Mouse (Mus musculus): ENCODE data around the gene Jph4. TPM values are rescaled to one million over a fixed set of nuclear protein-coding genes. Genes with fewer than 3 reads are reported as not detected.

The Jph4 gene
- polyA plus RNA-seq, 1 experiment = not detected

DNA sequence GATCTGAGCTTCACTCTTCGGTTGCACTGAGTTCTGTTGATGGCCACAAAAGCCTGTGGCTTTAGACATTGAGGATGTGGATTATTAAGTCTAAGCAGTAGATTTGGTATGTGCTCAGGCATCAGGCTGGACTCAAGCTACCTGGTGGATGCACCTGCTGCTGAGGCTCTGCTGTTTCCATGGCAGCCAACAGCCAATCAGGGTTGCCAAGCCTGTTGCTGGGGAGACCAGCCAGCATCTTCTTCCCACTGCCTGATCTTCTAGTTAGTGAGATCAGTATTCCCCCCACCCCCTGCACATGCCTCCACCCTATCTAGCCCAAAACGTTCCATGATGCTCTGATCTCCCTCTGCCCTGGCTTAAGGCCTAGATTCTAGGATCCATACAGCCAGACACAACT lies 5.0 kb downstream of the Jph4 start:
- peaks cover 14% of the 10 kb centered on the region for H3K4me1 ChIP-seq (ENCODE audit: control insufficient read depth)
- TF ChIP-seq TAL1 (IDR thresholded peaks at IDR 0.05; ENCODE audit: low read length) = no peak
- TF ChIP-seq GATA1 (IDR thresholded peaks at IDR 0.05; ENCODE audit: low read length) = no peak

DNA sequence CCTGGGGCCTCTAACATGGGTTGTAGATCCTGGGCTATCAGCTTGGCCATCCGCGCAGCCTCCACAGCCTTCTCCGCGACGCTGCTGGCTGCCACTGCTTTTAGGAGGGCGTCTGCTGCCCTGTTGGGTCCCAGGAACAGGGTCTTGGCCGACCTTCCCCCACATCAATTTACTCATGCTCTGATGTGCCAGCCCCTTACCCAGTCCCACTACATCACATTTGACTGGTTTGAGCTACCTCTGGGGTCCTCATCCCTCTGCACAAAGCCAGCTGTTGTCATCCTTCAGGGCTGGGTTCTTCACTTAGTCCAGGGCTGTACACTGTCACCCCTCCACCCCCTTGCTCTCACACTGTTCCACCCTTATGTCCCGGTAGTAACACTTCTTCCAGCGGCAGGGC lies 6.7 kb downstream of the Jph4 start:
- no peaks in the 10 kb centered on the region for H3K36me3 ChIP-seq (ENCODE audit: control insufficient read depth)
- H3K27me3 ChIP-seq (ENCODE audit: control insufficient read depth) = peaks cover 66% of the 10 kb centered on the region
- peaks cover 30% of the 10 kb centered on the region for H3K4me1 ChIP-seq (ENCODE audit: control insufficient read depth)
- no peak overlapping the region for H3K4me3 ChIP-seq (replicated peaks)
- TF ChIP-seq TAL1 (IDR thresholded peaks at IDR 0.05; ENCODE audit: low read length) (no peak), GATA1 (IDR thresholded peaks at IDR 0.05; ENCODE audit: low read length) (no peak)
- peaks cover 4% of the 10 kb centered on the region; the same call in 1 of the 2 replicates for H3K9me3 ChIP-seq (ENCODE audit: control insufficient read depth, low read length)

More for the DNA sequence above, 5.0 kb downstream of the Jph4 start:
- Histone ChIP-seq H3K9me3 (ENCODE audit: control insufficient read depth, low read length) (peaks cover 4% of the 10 kb centered on the region; the same call in 1 of the 2 replicates), H3K27me3 (ENCODE audit: control insufficient read depth) (peaks cover 82% of the 10 kb centered on the region), H3K36me3 (ENCODE audit: control insufficient read depth) (no peaks in the 10 kb centered on the region), H3K4me3 (replicated peaks) (no peak overlapping the region)

DNA sequence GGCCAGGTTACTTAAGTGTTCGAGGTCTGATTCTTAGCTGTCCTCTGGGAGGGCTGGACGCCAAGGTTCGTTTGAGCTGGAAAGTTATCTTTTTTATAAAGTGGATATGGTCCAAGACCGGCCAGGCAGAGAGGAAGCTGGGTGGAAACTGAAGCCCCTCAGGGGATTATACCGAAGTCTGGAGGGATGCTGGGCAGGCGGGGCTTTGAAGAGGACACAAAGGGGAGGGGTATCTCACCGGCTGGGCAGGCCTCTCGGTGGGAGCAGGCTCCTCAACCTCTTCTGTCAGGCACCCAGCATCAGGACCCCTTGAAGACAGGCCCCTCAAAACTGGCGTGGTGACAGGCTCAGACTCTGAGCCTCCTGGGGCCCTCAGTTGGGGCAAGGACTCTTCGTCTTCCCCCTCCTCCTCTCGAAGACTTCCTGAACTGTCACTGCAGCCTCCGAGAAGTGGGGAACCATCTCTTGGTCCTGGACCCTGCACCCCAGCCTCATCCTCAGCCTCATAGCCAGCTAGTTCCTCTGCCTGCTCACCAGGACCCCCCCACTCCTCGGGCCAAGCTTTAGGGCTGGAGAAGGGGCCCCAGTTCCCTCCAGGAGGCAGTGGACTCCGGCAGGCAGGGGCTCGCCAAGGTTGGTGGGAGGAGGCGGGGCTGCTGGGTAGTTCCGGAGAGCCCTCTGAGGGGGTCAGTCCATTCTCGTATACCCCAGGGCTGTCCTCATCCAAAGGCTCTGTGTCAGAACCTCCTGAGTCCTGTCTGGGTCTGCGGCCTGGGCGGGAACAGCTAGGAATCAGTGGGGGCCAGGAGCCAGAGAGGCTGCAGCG lies 7.5 kb downstream of the Jph4 start:
- TF ChIP-seq TAL1 (IDR thresholded peaks at IDR 0.05; ENCODE audit: low read length) (no peak), GATA1 (IDR thresholded peaks at IDR 0.05; ENCODE audit: low read length) (no peak)
- peaks cover under 1% of the 10 kb centered on the region; the same call in 1 of the 2 replicates for H3K9me3 ChIP-seq (ENCODE audit: control insufficient read depth, low read length)
- peaks cover 58% of the 10 kb centered on the region for H3K27me3 ChIP-seq (ENCODE audit: control insufficient read depth)
- H3K4me3 ChIP-seq (replicated peaks) = no peak overlapping the region
- H3K36me3 ChIP-seq (ENCODE audit: control insufficient read depth) = peaks cover 5% of the 10 kb centered on the region
- peaks cover 33% of the 10 kb centered on the region for H3K4me1 ChIP-seq (ENCODE audit: control insufficient read depth)

DNA sequence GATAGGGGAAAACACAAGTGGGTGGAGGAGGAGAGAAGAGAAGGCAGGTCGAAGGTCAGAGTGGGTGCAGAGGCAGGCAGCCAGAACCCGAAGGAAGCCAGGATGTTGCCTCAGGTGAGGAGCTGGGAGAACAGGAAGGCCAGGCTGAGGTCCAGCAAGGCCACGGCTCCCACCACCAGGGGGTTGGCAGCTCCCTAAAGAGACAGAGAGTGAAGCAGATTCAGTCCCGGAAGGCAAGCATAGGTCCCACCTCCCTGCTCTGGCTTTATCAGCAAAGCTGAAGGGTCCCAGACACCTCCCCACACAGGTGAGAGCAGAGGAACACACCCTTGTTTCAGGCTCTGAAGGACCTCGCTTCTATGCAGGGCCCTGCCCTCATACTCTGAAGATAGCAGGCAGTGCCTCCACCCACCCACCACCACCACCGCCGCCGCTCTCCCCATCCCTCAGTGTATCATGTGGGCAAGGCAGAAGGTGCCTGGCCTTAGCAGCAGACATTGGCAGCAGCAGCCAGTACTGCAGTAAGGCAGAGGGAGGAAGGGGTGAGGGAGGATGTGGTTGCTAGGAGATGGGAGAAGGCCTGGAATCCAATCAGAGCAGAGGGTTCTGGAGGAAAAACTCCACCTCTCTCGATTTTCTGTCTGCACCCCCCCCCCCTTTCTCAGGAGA lies 8.4 kb downstream of the Jph4 start:
- peaks cover 15% of the 10 kb centered on the region for H3K36me3 ChIP-seq (ENCODE audit: control insufficient read depth)
- no peak for TF ChIP-seq TAL1 (IDR thresholded peaks at IDR 0.05; ENCODE audit: low read length)
- no peak for TF ChIP-seq GATA1 (IDR thresholded peaks at IDR 0.05; ENCODE audit: low read length)
- no peak overlapping the region for H3K4me3 ChIP-seq (replicated peaks)
- peaks cover 48% of the 10 kb centered on the region for H3K27me3 ChIP-seq (ENCODE audit: control insufficient read depth)
- H3K9me3 ChIP-seq (ENCODE audit: control insufficient read depth, low read length) = no peaks in the 10 kb centered on the region
- H3K4me1 ChIP-seq (ENCODE audit: control insufficient read depth) = peaks cover 33% of the 10 kb centered on the region

DNA sequence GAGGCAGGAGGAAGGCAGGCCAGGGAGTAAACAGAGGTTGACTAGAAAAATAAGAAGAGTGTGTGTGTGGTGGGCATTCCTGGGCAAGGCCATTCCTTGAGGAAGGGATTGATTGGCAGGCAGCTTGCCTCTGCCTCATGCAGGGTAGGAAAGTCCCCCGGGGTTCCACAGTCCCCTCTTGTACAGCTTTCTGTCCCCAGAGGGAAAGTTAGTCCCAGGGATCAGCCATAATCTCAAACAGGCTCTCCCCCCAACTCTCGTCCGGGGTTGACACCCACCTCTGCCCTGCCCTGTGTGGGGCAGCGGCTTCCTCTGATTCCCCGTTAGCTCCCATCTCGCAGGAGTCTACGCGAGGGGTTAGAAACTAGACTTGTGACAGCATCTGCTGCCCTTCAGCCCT lies 9.7 kb downstream of the Jph4 start:
- H3K4me3 ChIP-seq (replicated peaks) = peak overlapping the region; percentile 76
- TF ChIP-seq TAL1 (IDR thresholded peaks at IDR 0.05; ENCODE audit: low read length) (no peak), GATA1 (IDR thresholded peaks at IDR 0.05; ENCODE audit: low read length) (no peak)
- H3K4me1 ChIP-seq (ENCODE audit: control insufficient read depth) = peaks cover 33% of the 10 kb centered on the region
- no peaks in the 10 kb centered on the region for H3K9me3 ChIP-seq (ENCODE audit: control insufficient read depth, low read length)
- H3K36me3 ChIP-seq (ENCODE audit: control insufficient read depth) = peaks cover 28% of the 10 kb centered on the region
- H3K27me3 ChIP-seq (ENCODE audit: control insufficient read depth) = peaks cover 39% of the 10 kb centered on the region

DNA sequence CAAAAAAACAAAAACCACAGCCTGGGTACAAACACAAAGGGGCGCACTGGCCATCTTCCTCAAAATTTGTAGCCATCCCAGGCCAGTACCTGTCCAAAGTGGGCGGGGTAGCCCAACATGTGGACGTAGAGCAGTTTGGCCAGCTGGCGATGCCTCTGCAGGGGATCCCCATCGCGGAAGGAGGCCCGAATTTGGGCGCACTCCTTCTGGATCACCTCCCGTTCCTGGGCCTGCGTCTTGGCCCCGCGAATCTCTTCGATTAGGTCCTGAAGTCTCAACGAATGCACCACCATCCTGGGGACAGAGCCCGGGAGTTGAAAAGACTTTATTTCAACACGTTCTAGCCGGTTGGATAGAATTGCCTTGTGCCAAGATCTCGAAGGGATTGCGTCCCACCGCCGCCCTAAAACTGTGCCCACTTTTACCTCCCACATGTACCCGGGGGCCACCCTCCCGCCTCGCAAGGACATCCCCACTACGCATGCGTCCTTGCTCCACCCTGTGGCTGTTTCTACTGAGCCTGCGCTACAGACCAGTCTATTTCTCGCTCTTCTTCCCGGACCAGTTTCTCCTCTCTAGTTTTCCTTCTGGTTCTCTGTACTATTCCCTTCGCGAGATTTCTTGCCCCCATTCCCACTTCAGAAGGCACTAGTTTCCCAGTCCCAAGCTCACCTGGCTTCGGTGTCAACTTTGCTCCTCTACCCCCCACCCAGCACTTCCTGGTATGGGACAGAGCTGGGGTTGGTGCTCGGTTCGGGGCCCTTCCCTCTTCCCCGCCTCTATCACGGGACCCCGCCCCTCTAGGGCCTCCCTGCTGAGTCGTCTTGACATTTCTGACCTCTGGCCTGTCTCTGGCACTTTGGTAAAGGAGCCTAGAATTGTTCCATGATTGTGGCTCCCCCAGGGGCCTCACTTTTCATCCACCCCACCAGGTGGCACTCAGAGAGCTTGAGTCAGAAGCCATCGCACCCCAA lies 10.6 kb downstream of the Jph4 start, which contains the start of gene Ap1g2:
TSS of gene Ap1g2 (minus strand) at position 758 of the 974 bp plus-strand sequence.
- Histone ChIP-seq H3K36me3 (ENCODE audit: control insufficient read depth) (peaks cover 32% of the 10 kb centered on the region), H3K4me1 (ENCODE audit: control insufficient read depth) (peaks cover 33% of the 10 kb centered on the region), H3K27me3 (ENCODE audit: control insufficient read depth) (peaks cover 32% of the 10 kb centered on the region), H3K4me3 (replicated peaks) (peak within 1 kb of the TSS; percentile 76), H3K9me3 (ENCODE audit: control insufficient read depth, low read length) (no peaks in the 10 kb centered on the region)
- TF ChIP-seq GATA1 (IDR thresholded peaks at IDR 0.05; ENCODE audit: low read length) (no peak), TAL1 (IDR thresholded peaks at IDR 0.05; ENCODE audit: low read length) (no peak)

DNA sequence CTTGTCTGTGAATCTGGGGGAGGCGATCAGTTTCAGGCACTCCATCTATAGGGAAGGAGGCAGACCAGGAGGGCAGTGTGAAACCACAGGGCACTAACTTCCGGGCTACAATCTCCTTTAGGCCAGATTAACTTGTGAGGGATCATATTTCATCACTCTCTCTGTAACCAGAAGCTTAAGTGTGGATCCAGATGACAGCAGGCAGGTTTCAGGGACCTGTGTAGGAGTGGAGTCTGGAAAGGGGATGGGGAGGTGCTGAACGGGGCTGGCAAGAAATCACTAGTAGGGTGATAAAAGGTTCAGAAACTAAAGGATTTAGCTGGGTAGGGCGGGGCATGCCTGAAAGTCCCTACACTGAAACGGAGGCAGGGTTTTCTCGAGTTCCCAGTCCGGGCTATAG lies 11.3 kb downstream of the Jph4 start:
- TF ChIP-seq GATA1 (IDR thresholded peaks at IDR 0.05; ENCODE audit: low read length) (no peak), TAL1 (IDR thresholded peaks at IDR 0.05; ENCODE audit: low read length) (no peak)
- Histone ChIP-seq H3K36me3 (ENCODE audit: control insufficient read depth) (peaks cover 40% of the 10 kb centered on the region), H3K4me3 (replicated peaks) (peak overlapping the region; percentile 76), H3K4me1 (ENCODE audit: control insufficient read depth) (peaks cover 33% of the 10 kb centered on the region), H3K9me3 (ENCODE audit: control insufficient read depth, low read length) (no peaks in the 10 kb centered on the region), H3K27me3 (ENCODE audit: control insufficient read depth) (peaks cover 25% of the 10 kb centered on the region)

DNA sequence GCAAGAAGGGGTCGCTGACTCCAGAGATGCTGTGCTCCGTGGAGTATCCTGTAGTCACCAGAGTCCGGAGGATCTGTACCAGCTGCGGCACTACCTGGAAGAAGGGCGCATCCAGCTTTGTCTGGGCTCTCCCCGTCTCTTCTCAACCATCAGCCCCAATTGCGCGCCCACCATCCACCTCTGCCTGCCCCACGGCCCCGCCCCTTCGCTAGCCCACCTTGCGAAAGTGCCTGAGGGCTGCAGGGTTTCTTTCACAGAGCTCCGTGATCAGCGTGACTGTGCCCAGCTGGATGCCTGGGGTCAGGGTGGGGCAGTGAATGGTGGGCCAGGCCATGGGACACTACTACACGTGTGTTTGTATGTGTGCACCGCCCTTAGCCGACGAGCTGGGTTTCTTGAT lies 12.4 kb downstream of the Jph4 start:
- Histone ChIP-seq H3K4me3 (replicated peaks) (no peak overlapping the region), H3K36me3 (ENCODE audit: control insufficient read depth) (peaks cover 50% of the 10 kb centered on the region), H3K9me3 (ENCODE audit: control insufficient read depth, low read length) (no peaks in the 10 kb centered on the region), H3K4me1 (ENCODE audit: control insufficient read depth) (peaks cover 33% of the 10 kb centered on the region), H3K27me3 (ENCODE audit: control insufficient read depth) (peaks cover 15% of the 10 kb centered on the region)
- TF ChIP-seq TAL1 (IDR thresholded peaks at IDR 0.05; ENCODE audit: low read length) = no peak
- TF ChIP-seq GATA1 (IDR thresholded peaks at IDR 0.05; ENCODE audit: low read length) = no peak
